Mouse (Mus musculus) heart, embryonic 10.5 days (tissue): ENCODE results near the gene Zdhhc25. TPM values are rescaled to one million over a fixed set of nuclear protein-coding genes. Genes with fewer than 3 reads are reported as not detected.
A peak's percentile ranks its signal among the peaks of the same experiment; 100 is the strongest.

ENCODE experiments used
- DNase-seq: peaks from one replicate; pipeline ENCODE4 v3.0.0-alpha.2; 2017; ENCODE audit warnings: low spot score
- H3K27ac ChIP-seq: fragments of 300-500 bp; sonication (generic); 2 replicates; pipeline ENCODE4 v1.5.1; 2016; ENCODE audit warnings: mild to moderate bottlenecking
- H3K27me3 ChIP-seq: fragments of 300-500 bp; sonication (generic); 2 replicates; pipeline ENCODE4 v1.6.1; 2016; ENCODE audit warnings: mild to moderate bottlenecking; ENCODE audit not compliant: poor library complexity, insufficient read depth, severe bottlenecking
- H3K36me3 ChIP-seq: fragments of 300-500 bp; sonication (generic); 2 replicates; pipeline ENCODE4 v1.6.1; 2016; ENCODE audit warnings: mild to moderate bottlenecking, moderate library complexity
- H3K4me1 ChIP-seq: fragments of 300-500 bp; sonication (generic); 2 replicates; pipeline ENCODE4 v1.6.1; 2016; ENCODE audit warnings: mild to moderate bottlenecking
- H3K4me3 ChIP-seq: fragments of 300-500 bp; sonication (generic); 2 replicates; pipeline ENCODE4 v1.5.1; 2016; ENCODE audit warnings: mild to moderate bottlenecking, moderate library complexity
- H3K9me3 ChIP-seq: fragments of 300-500 bp; sonication (generic); 2 replicates; pipeline ENCODE4 v1.6.1; 2016; ENCODE audit warnings: mild to moderate bottlenecking, moderate library complexity
- WGBS: fragments of 180-500 bp; shearing (Covaris S2); methylation state at CpG from one replicate; pipeline ENCODE4 v1.1.7; 2016; 5-methylcytosine and 5-hydroxymethylcytosine counted together
- polyA plus RNA-seq: library from polyadenylated mRNA; unstranded; fragments of >200 nt; fragmentation: Nextera tagmentation; extraction: Ambion mirVana; gene quantifications from 2 replicates; pipeline ENCODE4 v1.2.1, GENCODE M21; 2016

Zdhhc25 gene
- polyA plus RNA-seq, 1 experiment from 2014 or later: not detected

DNA sequence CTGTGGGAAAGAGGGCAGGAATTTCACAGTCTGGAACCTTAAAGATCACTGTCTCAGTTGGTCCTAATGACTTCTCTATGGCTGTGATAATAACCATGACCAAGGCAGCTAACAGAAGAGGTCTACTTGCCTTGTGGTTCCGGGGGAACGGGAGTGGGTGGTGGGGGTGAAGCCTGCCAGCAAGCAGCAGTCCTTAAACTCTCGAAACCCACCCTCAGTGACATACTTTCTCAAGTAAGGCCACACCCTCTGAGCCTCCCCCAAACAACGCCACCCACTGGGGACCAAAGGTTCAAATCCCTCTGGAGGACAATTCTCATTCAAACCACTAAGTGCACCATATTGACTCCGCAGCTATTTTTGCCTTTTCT lies 5.3 kb downstream of the Zdhhc25 start:
- no peak for DNase-seq
- H3K4me1 ChIP-seq: no peaks in the 10 kb centered on the region
- H3K36me3 ChIP-seq: no peaks in the 10 kb centered on the region
- H3K27me3 ChIP-seq: no peaks in the 10 kb centered on the region
- H3K4me3 ChIP-seq: no peak overlapping the region
- H3K9me3 ChIP-seq: no peaks in the 10 kb centered on the region
- no peak overlapping the region for H3K27ac ChIP-seq
- 85% methylated on average over 5 of the region's 5 CpGs for WGBS

DNA sequence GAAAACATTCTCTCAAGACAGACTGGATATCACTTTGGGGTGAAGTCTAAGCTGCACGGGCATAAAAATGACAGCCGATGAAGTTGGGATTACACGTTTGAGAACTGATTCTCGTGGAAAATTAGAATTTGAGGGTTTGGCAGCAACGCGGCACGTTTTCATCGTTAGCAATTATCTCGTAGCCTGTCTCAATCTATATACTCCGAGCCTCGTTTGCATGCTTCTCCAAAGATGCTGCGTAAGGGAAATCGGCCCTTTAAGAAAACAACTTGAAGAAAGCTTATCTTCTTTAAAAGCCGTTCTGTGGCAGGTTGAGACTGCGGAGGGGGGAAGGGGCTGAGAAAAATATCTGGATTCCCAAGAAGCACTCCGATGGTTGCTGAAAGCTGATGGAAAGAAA lies 17.0 kb downstream of the Zdhhc25 start:
- peaks cover 8% of the 10 kb centered on the region; the same call in 1 of the 2 replicates for H3K4me1 ChIP-seq
- H3K27ac ChIP-seq: no peak overlapping the region
- H3K9me3 ChIP-seq: no peaks in the 10 kb centered on the region
- no peaks in the 10 kb centered on the region for H3K36me3 ChIP-seq
- WGBS: 70% methylated on average over 16 of the region's 16 CpGs
- no peak overlapping the region for H3K4me3 ChIP-seq
- no peak for DNase-seq
- H3K27me3 ChIP-seq: no peaks in the 10 kb centered on the region

DNA sequence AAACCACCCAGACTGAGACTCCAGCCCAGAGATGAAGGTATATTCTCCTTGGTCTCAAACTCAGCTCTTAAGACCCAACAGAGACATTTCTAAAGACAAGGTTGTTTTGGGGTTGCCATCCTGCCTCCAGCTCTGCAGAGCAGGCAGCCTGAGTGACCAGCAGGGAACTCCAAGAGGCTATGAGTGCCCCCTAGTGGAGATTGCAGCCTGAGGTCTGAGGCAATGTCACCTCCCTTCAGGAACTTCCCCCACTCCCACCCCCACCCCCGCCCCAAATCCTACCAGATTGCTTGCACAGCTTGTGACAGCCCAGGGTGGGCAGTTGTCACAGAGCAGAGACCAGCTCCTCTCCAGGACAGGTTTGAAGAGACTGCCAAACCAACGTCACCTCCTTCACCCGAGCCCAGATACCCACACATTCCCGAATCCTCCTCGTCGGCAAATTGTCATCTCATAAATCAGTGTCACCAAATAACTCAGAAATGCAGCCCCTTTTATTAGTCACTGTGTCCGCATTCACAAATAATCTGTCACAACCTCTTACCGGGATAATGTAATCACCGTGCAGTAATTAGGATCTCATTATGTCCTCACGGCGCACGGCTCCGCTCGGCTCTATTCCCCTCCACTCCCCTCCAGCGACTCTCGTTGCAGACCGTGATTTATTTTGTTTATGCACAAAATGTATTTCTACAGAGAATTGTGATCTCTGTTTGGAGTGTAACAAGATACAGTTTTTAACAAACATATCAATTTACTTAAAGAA lies 18.1 kb downstream of the Zdhhc25 start:
- Histone ChIP-seq H3K9me3 (no peaks in the 10 kb centered on the region), H3K4me3 (no peak overlapping the region), H3K27ac (no peak overlapping the region), H3K27me3 (no peaks in the 10 kb centered on the region), H3K4me1 (peaks cover 8% of the 10 kb centered on the region; the same call in 1 of the 2 replicates), H3K36me3 (no peaks in the 10 kb centered on the region)
- WGBS: 71% methylated on average over 17 of the region's 17 CpGs
- no peak for DNase-seq

DNA sequence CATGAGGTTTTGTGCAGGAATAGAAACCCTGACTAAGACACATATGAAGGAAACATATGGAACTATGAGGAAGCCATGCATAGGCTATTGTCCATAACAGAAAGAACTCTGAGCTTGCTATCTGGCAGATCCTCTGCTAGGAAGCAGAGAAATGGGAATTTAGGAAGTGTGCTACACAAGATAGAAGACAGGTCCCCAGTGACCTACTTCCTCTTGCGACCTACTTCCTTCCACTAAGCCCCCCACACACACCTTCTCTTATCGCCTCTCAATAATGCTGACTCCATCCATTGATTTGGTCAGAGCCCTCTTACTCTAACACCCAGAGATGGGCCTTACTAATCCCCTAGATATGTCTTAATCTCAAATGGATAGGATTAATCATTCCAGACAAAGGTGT lies 19.9 kb downstream of the Zdhhc25 start:
- Histone ChIP-seq H3K27ac (no peak overlapping the region), H3K36me3 (no peaks in the 10 kb centered on the region), H3K4me3 (no peak overlapping the region), H3K4me1 (peaks cover 8% of the 10 kb centered on the region; the same call in 1 of the 2 replicates), H3K27me3 (no peaks in the 10 kb centered on the region), H3K9me3 (no peaks in the 10 kb centered on the region)
- DNase-seq: no peak
- 72% methylated on average over 2 of the region's 2 CpGs for WGBS

DNA sequence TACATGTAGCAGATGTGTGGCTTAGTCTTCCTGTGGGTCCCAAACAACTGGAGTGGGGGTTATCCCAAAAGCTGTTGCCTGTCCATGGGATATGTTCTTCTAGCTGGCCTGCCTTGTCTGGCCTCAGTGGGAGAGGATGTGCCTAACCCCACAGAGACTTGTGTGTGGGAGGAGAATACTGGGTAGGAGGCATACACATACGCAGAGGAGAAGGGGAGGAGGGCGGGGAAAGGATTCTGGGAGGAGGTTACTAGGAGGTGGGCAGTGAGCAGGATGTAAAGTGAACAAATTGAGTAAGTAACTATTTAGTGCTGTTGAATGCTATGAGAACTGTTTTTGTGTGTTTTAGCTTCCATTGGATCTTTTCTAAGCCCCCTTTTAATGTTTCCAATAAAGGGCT lies 23.8 kb downstream of the Zdhhc25 start:
- Histone ChIP-seq H3K36me3 (no peaks in the 10 kb centered on the region), H3K4me3 (no peak overlapping the region), H3K27ac (no peak overlapping the region), H3K27me3 (no peaks in the 10 kb centered on the region), H3K9me3 (no peaks in the 10 kb centered on the region), H3K4me1 (no peaks in the 10 kb centered on the region)
- no peak for DNase-seq
- 84% methylated on average over 2 of the region's 2 CpGs for WGBS

DNA sequence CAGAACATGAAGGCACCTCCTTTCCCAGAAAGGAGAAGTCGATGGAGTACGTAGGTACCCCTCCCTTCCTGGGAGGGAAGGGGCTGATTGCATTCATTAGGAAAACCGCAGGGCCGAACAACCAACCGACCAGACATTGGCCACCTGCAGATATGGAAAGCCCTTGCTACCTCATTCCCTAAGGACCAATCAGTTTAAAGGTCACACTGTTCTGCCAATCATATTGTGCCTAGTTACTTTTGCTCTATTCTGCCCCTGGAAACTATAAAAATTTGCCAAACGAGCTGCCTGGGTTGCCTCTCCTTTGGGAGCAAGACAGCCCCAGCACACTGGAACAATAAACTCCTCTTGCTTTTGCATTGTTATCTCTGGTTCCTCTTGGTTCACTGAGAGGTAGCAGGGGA lies 24.8 kb downstream of the Zdhhc25 start:
- Histone ChIP-seq H3K9me3 (no peaks in the 10 kb centered on the region), H3K4me3 (no peak overlapping the region), H3K27me3 (no peaks in the 10 kb centered on the region), H3K27ac (no peak overlapping the region), H3K4me1 (no peaks in the 10 kb centered on the region), H3K36me3 (no peaks in the 10 kb centered on the region)
- no peak for DNase-seq
- 79% methylated on average over 6 of the region's 6 CpGs for WGBS

DNA sequence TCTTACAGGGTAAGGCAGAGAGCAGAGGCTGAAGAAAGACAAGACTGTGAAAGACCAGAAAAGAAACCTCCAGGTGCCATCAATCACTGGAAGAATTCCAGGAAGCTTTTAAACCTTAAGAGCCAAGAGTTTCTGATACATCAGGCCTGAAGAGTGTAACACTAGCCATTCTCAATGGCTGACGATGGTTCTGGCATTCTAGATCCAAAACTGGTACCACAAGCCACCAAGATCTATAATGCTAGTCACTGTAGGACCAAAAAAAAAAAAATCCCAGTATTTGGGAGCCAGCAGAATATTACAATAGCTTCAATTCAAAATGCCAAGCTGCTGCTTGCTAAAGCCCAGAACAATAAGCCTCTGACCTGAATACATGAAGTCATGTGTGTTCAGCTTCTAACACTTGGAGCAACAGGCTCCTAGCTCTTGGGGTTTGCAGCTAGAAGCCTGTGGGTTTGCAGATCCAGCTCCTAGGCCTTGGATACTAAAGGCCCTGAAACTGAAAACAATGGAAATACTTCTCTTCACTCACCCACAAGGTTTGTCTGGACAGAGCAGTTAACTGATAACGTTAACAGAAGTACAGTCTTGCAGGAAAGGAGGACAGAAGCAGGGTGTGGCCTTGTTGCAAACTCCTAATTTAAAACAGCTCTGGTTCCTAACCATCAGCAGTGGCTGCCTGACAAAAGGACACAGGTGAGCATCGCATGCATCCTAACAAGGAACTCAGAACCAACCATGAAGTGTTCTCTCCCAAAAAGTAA lies 25.4 kb downstream of the Zdhhc25 start:
- no peak for DNase-seq
- 74% methylated on average over 3 of the region's 3 CpGs for WGBS
- Histone ChIP-seq H3K4me1 (no peaks in the 10 kb centered on the region), H3K27me3 (no peaks in the 10 kb centered on the region), H3K9me3 (no peaks in the 10 kb centered on the region), H3K4me3 (no peak overlapping the region), H3K36me3 (no peaks in the 10 kb centered on the region), H3K27ac (no peak overlapping the region)

DNA sequence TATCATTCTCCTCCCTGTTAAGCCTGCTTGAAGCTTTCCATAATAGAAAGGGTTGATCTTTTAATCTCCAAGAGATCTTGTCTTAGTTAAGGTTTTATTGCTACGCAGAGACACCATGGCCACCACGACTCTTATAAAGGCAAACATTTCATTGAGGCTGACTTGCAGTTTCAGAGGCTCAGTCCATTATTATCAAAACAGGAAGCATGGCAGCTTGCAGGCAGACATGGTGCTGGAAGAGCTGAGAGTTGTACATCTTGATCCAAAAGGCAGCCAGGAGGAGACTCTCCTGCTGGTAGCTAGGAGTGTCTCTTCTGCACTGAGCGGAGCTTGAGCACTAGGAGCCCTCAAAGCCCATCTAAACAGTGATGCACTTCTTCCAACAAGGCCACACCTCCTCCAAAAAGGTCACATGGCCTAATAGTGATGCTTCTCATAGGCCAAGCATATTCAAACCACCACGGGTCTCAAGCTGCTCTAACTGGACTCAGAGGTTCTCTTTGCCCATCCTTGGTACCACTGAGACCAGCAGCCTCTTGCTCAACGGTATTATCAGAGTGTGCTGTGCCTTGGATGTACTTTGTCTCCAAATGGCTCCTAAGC lies 26.9 kb downstream of the Zdhhc25 start:
- no peak overlapping the region for H3K4me3 ChIP-seq
- WGBS: 75% methylated on average over 5 of the region's 5 CpGs
- no peaks in the 10 kb centered on the region for H3K9me3 ChIP-seq
- H3K27ac ChIP-seq: no peak overlapping the region
- no peaks in the 10 kb centered on the region for H3K27me3 ChIP-seq
- H3K4me1 ChIP-seq: no peaks in the 10 kb centered on the region
- no peak for DNase-seq
- H3K36me3 ChIP-seq: no peaks in the 10 kb centered on the region

DNA sequence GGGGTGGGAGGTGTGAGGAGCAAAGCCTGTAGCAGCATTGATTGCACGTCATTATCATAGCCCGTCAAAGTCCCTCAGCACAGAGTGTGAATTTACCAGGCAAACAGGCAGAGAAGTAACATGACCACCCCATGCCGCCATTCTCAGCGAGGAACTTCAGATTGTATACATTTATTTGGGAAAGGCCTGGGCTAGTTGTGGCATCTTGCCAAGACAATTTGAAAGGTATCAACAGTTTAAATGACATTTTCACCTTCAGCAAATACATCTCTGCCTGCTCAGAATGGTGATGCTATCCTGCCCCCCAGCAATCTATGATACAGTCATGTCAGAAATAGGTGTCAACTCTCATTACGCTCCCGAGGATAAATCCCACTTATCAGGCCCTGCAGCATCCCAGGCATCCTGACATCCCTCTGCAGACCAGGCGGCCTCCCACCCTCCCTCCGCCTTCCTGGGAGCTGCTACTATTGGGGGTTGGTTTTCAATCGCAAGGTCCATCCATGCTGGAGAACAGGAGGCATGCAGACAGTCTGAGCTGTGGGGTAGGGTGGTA lies 28.8 kb downstream of the Zdhhc25 start:
- Histone ChIP-seq H3K27me3 (no peaks in the 10 kb centered on the region), H3K36me3 (no peaks in the 10 kb centered on the region), H3K4me3 (no peak overlapping the region), H3K4me1 (no peaks in the 10 kb centered on the region), H3K9me3 (no peaks in the 10 kb centered on the region), H3K27ac (no peak overlapping the region)
- 66% methylated on average over 9 of the region's 9 CpGs for WGBS
- no peak for DNase-seq

DNA sequence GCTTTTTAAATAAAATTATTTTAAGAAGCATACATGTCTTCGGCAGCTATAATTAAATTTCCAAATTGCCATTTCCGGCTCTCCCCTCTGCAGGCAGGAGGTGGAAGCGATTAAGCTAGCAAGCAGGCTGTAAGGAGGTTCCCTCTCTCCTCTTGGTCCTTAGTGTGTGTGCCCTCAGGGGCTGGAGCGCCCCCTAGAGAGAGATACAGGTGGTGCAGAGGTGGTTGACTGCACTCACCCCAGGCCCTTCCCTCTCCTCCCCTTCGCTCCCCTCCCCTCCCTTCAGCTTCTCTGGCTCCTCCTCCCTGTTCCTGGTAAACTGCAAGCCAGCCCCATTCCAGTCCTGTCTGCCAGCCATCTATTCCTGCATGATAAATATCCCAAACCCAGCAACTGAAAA lies 35.1 kb downstream of the Zdhhc25 start:
- H3K27ac ChIP-seq: no peak overlapping the region
- H3K9me3 ChIP-seq: no peaks in the 10 kb centered on the region
- no peaks in the 10 kb centered on the region for H3K36me3 ChIP-seq
- no peak for DNase-seq
- no peaks in the 10 kb centered on the region for H3K27me3 ChIP-seq
- no peak overlapping the region for H3K4me3 ChIP-seq
- H3K4me1 ChIP-seq: no peaks in the 10 kb centered on the region
- 58% methylated on average over 5 of the region's 5 CpGs for WGBS

DNA sequence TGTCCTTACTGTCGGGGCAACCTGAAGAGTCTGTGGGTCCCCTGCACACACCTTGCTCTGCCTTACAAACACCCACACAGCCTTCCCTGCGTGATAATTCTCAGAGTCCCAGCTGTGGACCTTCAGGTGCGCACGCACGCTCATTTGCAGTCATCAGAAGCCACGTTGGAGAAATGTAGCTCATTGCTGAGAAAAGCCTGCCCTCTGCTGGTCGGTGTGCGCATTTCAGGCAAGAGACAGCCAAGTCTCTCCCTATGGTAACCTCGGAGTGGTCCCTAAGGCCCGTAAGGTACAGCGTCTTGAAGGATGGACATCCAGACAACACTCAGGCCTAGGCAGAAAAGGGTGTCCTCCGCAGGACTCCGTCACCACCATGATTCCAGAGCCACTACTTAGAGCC lies 50.9 kb downstream of the Zdhhc25 start:
- 21% methylated on average over 13 of the region's 13 CpGs for WGBS
- no peak overlapping the region for H3K4me3 ChIP-seq
- H3K9me3 ChIP-seq: no peaks in the 10 kb centered on the region
- no peaks in the 10 kb centered on the region for H3K36me3 ChIP-seq
- DNase-seq: peak; percentile 83
- no peaks in the 10 kb centered on the region for H3K4me1 ChIP-seq
- H3K27me3 ChIP-seq: peaks cover 9% of the 10 kb centered on the region; the same call in 1 of the 2 replicates
- no peak overlapping the region for H3K27ac ChIP-seq
